Mouse (Mus musculus) kidney, adult 2 months (tissue): ENCODE measurements around the gene Tulp4. TPM values are rescaled to one million over a fixed set of nuclear protein-coding genes. Genes with fewer than 3 reads are reported as not detected.
A peak's percentile ranks its signal among the peaks of the same experiment; 100 is the strongest.

ENCODE experiments used
- DNase-seq: peaks from one replicate; pipeline ENCODE4 v3.0.0; 2021
- H3K27ac ChIP-seq: fragments of 200-500 bp; 2 replicates; pipeline ENCODE4 v1.5.1; 2012; ENCODE audit warnings: low read depth, low read length, control low read depth, inconsistent platforms; ENCODE audit not compliant: insufficient read depth
- H3K27me3 ChIP-seq: fragments of 200-500 bp; replicated peaks from 2 replicates; pipeline ENCODE4 v1.6.1; 2012; ENCODE audit warnings: mild to moderate bottlenecking, moderate library complexity, low read length, inconsistent platforms; ENCODE audit not compliant: control insufficient read depth, insufficient read depth
- H3K36me3 ChIP-seq: fragments of 200-500 bp; 2 replicates; pipeline ENCODE4 v1.6.1; 2012; ENCODE audit warnings: mild to moderate bottlenecking, moderate library complexity, low read length, inconsistent platforms; ENCODE audit not compliant: control insufficient read depth, insufficient read depth
- H3K4me1 ChIP-seq: fragments of 200-500 bp; 2 replicates; pipeline ENCODE4 v1.6.1; 2011; ENCODE audit warnings: low read length; ENCODE audit not compliant: control insufficient read depth, insufficient read depth
- H3K4me3 ChIP-seq: fragments of 200-500 bp; 2 replicates; pipeline ENCODE4 v1.5.1; 2011; ENCODE audit warnings: mild to moderate bottlenecking, low read depth, low read length, control low read depth; ENCODE audit not compliant: insufficient read depth
- CTCF ChIP-seq: fragments of 200-500 bp; conservative IDR thresholded peaks from 2 replicates; pipeline ENCODE4 v1.5.1; 2011; ENCODE audit warnings: low read depth, mild to moderate bottlenecking, control low read depth, low read length, moderate library complexity, mixed read lengths; ENCODE audit not compliant: insufficient read depth, insufficient read length
- POLR2A ChIP-seq: fragments of 200-500 bp; IDR thresholded peaks from one replicate; pipeline ENCODE4 v1.6.1; 2011; ENCODE audit warnings: low read depth, low read length, control low read depth
- WGBS: fragments of 180-500 bp; shearing (Covaris S2); methylation state at CpG from one replicate; pipeline ENCODE4 v1.1.7; 2018; 5-methylcytosine and 5-hydroxymethylcytosine counted together
- polyA plus RNA-seq: library from polyadenylated mRNA; depleted of rRNA; stranded (reverse); fragments of >200 nt; gene quantifications from 2 replicates; pipeline ENCODE4 v1.2.3, GENCODE M21; 2012

Tulp4 gene
- polyA plus RNA-seq, 1 experiment = 42.5 TPM

GRCm38 (mm10) chr17:6182715-6183114, 76.5 kb downstream of the Tulp4 start:
- Histone ChIP-seq H3K4me1 (peaks cover 4% of the 10 kb centered on the region; the same call in 1 of the 2 replicates), H3K27me3 (no peaks in the 10 kb centered on the region), H3K27ac (no peak overlapping the region), H3K4me3 (no peak overlapping the region), H3K36me3 (no peaks in the 10 kb centered on the region; the same call in 1 of the 2 replicates)
- no peak for DNase-seq
- 76% methylated on average over 4 of the region's 4 CpGs for WGBS
- TF ChIP-seq POLR2A (no peak), CTCF (no peak)

- Histone ChIP-seq H3K27me3 (no peaks in the 10 kb centered on the region), H3K36me3 (no peaks in the 10 kb centered on the region; the same call in 1 of the 2 replicates), H3K4me3 (no peak overlapping the region), H3K27ac (no peak overlapping the region), H3K4me1 (no peaks in the 10 kb centered on the region)
- WGBS = 88% methylated on average over 4 of the region's 4 CpGs
- DNase-seq = no peak
- TF ChIP-seq CTCF (no peak), POLR2A (no peak)
Measured at GRCm38 (mm10) chr17:6186651-6187050, 80.4 kb downstream of the Tulp4 start.

DNA sequence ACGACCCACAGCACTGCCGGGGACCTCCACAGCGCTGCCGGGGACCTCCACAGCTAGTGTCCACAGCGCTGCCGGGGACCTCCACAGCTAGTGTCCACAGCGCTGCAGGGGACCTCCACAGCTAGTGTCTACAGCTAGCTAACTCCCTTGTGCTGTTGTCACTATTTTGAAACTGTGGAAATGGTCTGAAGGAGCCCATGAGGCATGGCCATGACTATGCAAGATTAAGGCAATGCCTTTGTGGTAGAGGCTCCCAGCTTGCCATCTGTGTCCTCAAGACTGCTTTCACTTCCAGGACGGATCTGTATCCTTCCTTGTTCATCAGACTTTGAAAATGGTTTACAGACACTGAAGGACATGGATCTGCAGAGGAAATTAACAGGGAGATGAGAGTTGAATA, 80.9 kb downstream of the Tulp4 start:
- Histone ChIP-seq H3K27me3 (no peaks in the 10 kb centered on the region), H3K27ac (no peak overlapping the region), H3K4me1 (no peaks in the 10 kb centered on the region), H3K4me3 (no peak overlapping the region), H3K36me3 (no peaks in the 10 kb centered on the region; the same call in 1 of the 2 replicates)
- 93% methylated on average over 8 of the region's 8 CpGs for WGBS
- no peak for DNase-seq
- no peak for TF ChIP-seq CTCF
- no peak for TF ChIP-seq POLR2A

- Histone ChIP-seq H3K4me1 (no peaks in the 10 kb centered on the region), H3K36me3 (no peaks in the 10 kb centered on the region; the same call in 1 of the 2 replicates), H3K27ac (no peak overlapping the region), H3K4me3 (no peak overlapping the region), H3K27me3 (no peaks in the 10 kb centered on the region)
- 73% methylated on average over 5 of the region's 5 CpGs for WGBS
- no peak for DNase-seq
- no peak for TF ChIP-seq CTCF
- TF ChIP-seq POLR2A = no peak
Measured at GRCm38 (mm10) chr17:6189207-6189606, 83.0 kb downstream of the Tulp4 start.

GRCm38 (mm10) chr17:6192275-6192674, 86.0 kb downstream of the Tulp4 start:
- 62% methylated on average over 6 of the region's 6 CpGs for WGBS
- DNase-seq = no peak
- Histone ChIP-seq H3K36me3 (no peaks in the 10 kb centered on the region; the same call in 1 of the 2 replicates), H3K4me1 (no peaks in the 10 kb centered on the region), H3K4me3 (no peak overlapping the region), H3K27me3 (no peaks in the 10 kb centered on the region), H3K27ac (no peak overlapping the region)
- TF ChIP-seq CTCF (no peak), POLR2A (no peak)

- Histone ChIP-seq H3K27me3 (no peaks in the 10 kb centered on the region), H3K27ac (no peak overlapping the region), H3K4me3 (no peak overlapping the region), H3K36me3 (no peaks in the 10 kb centered on the region; the same call in 1 of the 2 replicates), H3K4me1 (no peaks in the 10 kb centered on the region)
- 88% methylated on average over 1 of the region's 1 CpGs for WGBS
- no peak for TF ChIP-seq CTCF
- no peak for TF ChIP-seq POLR2A
- no peak for DNase-seq
Measured at GRCm38 (mm10) chr17:6195390-6195789, 89.2 kb downstream of the Tulp4 start.

GRCm38 (mm10) chr17:6197491-6197890, 91.3 kb downstream of the Tulp4 start:
- DNase-seq = peak; percentile 39
- Histone ChIP-seq H3K27ac (no peak overlapping the region), H3K27me3 (no peaks in the 10 kb centered on the region), H3K36me3 (no peaks in the 10 kb centered on the region; the same call in 1 of the 2 replicates), H3K4me3 (no peak overlapping the region), H3K4me1 (no peaks in the 10 kb centered on the region)
- 74% methylated on average over 7 of the region's 7 CpGs for WGBS
- no peak for TF ChIP-seq CTCF
- TF ChIP-seq POLR2A = no peak

DNA sequence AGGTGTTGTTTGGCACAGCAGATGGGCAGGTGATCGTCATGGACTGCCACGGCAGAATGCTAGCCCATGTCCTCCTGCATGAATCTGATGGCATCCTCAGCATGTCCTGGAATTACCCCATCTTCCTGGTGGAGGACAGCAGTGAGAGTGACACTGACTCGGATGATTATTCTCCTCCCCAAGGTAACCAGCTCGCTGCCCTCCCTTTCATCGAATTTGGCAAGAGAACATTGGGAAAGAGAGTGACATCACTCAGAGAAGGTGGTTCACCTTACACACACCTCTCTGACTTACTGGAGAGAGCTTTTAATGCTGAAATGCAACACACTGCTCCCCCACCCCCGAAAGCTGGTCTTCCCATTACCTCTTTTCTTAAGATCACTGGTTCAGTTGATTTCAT, 92.4 kb downstream of the Tulp4 start:
- no peak for DNase-seq
- TF ChIP-seq POLR2A = no peak
- TF ChIP-seq CTCF = no peak
- Histone ChIP-seq H3K4me1 (no peaks in the 10 kb centered on the region), H3K36me3 (no peaks in the 10 kb centered on the region; the same call in 1 of the 2 replicates), H3K4me3 (no peak overlapping the region), H3K27me3 (no peaks in the 10 kb centered on the region), H3K27ac (no peak overlapping the region)
- 72% methylated on average over 6 of the region's 6 CpGs for WGBS
